Mouse (Mus musculus) liver, adult 2 months (tissue): Measurements from ENCODE around the gene Fbxl8.

Source experiments
- CTCF ChIP-seq: fragments of 200-500 bp; IDR thresholded peaks from 2 replicates; pipeline ENCODE4 v1.5.1; 2011; ENCODE audit warnings: low read depth, low read length, control low read depth
- POLR2A ChIP-seq: fragments of 200-500 bp; IDR thresholded peaks from 2 replicates; pipeline ENCODE4 v1.6.1; 2011; ENCODE audit warnings: low read length, control low read depth; ENCODE audit not compliant: insufficient read depth; ENCODE audit errors: extremely low read depth

DNA sequence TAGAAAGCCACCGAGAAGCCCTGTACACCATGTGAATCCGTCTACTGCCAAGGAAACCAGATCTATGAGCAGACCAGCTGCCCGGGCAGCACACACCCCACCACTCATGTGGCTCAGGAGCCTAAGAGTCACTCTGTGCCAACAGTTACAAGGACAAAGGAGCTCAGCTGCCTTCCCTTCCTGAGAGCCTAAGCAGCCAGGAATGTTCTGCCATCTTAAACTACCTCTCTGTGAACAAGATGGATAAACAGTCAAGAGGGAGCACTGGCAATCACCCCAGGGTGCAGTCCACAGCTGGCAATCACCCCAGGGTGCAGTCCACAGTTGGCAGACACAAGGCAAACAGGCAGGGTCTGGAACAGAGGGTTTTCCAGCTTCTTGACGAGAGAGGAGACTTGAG, 53.5 kb downstream of the Fbxl8 start:
- TF ChIP-seq CTCF (no peak), POLR2A (no peak)
